Mouse (Mus musculus) erythroblast, embryonic 14.5 days (primary cell): ENCODE results near the gene Zc3h18.

ENCODE experiments used
- GATA1 ChIP-seq: IDR thresholded peaks from 2 replicates; pipeline ENCODE4 v1.6.1; 2012; ENCODE audit warnings: low read length, inconsistent platforms, mixed read lengths
- TAL1 ChIP-seq: IDR thresholded peaks from 3 replicates; pipeline ENCODE4 v1.6.1; 2012; ENCODE audit warnings: low read length, inconsistent platforms, mixed read lengths

DNA sequence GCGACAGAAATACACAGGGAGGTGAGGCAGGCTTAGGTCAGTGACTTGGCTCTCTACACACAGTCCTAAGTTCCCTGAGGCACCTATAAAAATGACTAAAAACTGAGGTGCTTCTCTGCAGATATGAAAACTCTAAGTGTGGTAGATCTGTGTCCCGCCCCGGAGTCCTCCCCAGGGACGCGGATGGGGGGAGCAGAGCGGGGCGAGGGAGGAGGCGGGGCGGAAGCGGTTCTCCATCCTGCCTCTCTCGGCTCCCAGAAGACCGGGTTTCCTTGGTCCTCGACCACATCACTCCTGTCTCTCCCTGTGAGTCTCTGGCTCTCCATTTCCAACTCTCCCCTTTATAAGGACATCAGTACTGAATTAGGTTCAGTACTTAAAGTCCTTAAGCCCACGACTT is 32.7 kb upstream of the Zc3h18 start:
- TF ChIP-seq TAL1 (no peak), GATA1 (no peak)
